Mouse (Mus musculus): ENCODE measurements around the gene Ptbp2. TPM values are rescaled to one million over a fixed set of nuclear protein-coding genes. Genes with fewer than 3 reads are reported as not detected.

The Ptbp2 gene
- total RNA-seq (2021): 10 to 100 TPM; 64.2 to 67.7 TPM

GRCm38 (mm10) chr3:119784366-119784765, at the start of gene Ptbp2:
Ptbp2 (minus strand) TSS chr3:119784466.
- no peak for DNase-seq

GRCm38 (mm10) chr3:119814678-119815077, 30.4 kb upstream of the Ptbp2 start:
- no peak for DNase-seq

- DNase-seq: no peak
Observed at GRCm38 (mm10) chr3:119806123-119806522, 21.9 kb upstream of the Ptbp2 start.

GRCm38 (mm10) chr3:119794677-119795365, 10.6 kb upstream of the Ptbp2 start:
- peak; percentile 24 for DNase-seq

GRCm38 (mm10) chr3:119782946-119783701, 1.1 kb downstream of the Ptbp2 start:
- DNase-seq: peak; percentile 88

- peak; percentile 66 for DNase-seq
Observed at GRCm38 (mm10) chr3:119782022-119782945, 2.0 kb downstream of the Ptbp2 start.

GRCm38 (mm10) chr3:119780876-119781275, 3.4 kb downstream of the Ptbp2 start:
- no peak for DNase-seq

GRCm38 (mm10) chr3:119779261-119779660, 5.0 kb downstream of the Ptbp2 start:
- DNase-seq: no peak

GRCm38 (mm10) chr3:119778431-119778830, 5.8 kb downstream of the Ptbp2 start:
- DNase-seq: no peak

GRCm38 (mm10) chr3:119776129-119776528, 8.1 kb downstream of the Ptbp2 start:
- DNase-seq: no peak

GRCm38 (mm10) chr3:119772789-119773188, 11.5 kb downstream of the Ptbp2 start:
- no peak for DNase-seq

GRCm38 (mm10) chr3:119763772-119764171, 20.5 kb downstream of the Ptbp2 start:
- DNase-seq: no peak

GRCm38 (mm10) chr3:119761732-119762131, 22.5 kb downstream of the Ptbp2 start:
- no peak for DNase-seq

GRCm38 (mm10) chr3:119753791-119754190, 30.5 kb downstream of the Ptbp2 start:
- no peak for DNase-seq

- no peak for DNase-seq
Observed at GRCm38 (mm10) chr3:119749551-119750249, 34.6 kb downstream of the Ptbp2 start.

- no peak for DNase-seq
Observed at GRCm38 (mm10) chr3:119749140-119749539, 35.1 kb downstream of the Ptbp2 start.

GRCm38 (mm10) chr3:119746656-119747055, 37.6 kb downstream of the Ptbp2 start:
- DNase-seq: no peak

- DNase-seq: no peak
Observed at GRCm38 (mm10) chr3:119745801-119746200, 38.5 kb downstream of the Ptbp2 start.

- DNase-seq: no peak
Observed at GRCm38 (mm10) chr3:119729863-119730262, 54.4 kb downstream of the Ptbp2 start.

- no peak for DNase-seq
Observed at GRCm38 (mm10) chr3:119712066-119712465, 72.2 kb downstream of the Ptbp2 start.

- no peak for DNase-seq
Observed at GRCm38 (mm10) chr3:119711503-119711902, 72.8 kb downstream of the Ptbp2 start.

GRCm38 (mm10) chr3:119701467-119701866, 82.8 kb downstream of the Ptbp2 start:
- no peak for DNase-seq

All from heart, postnatal 4 days (tissue).